In genomic region chr3:101007112-101007782, GRCm38 (mm10) we compare ENCODE assay signal across 27 mouse cellular contexts. TPM values are rescaled to one million over a fixed set of nuclear protein-coding genes. Genes with fewer than 3 reads are reported as not detected.
DNase-seq lines count a peak whose midpoint lies in the region; ATAC-seq and TF ChIP-seq lines count a peak whose summit lies in the region.
"Had no signal": no experiment of that assay in that cellular context is flagged by ENCODE, and none has a peak within 500 bp of the region (broad histone marks: within the 10 kb centered on the region; RNA-seq: fewer than 3 reads in every experiment).

No protein-coding gene starts in this region.

- ATAC-seq in neural tube, embryonic 15.5 days (ENCODE audit: low FRiP score) = peak; percentile 63; the same call in 1 of the 2 replicates
- no peak for ATAC-seq in midbrain, embryonic 16.5 days
- ATAC-seq: forebrain, embryonic 15.5 days; hindbrain, postnatal 0 days; inflammation-experienced regulatory T-cells, adult 6 months; intestine, embryonic 16.5 days had no signal

- 70% methylated on average over 5 of the region's 5 CpGs for WGBS in neural tube, embryonic 15.5 days
- WGBS in midbrain, embryonic 16.5 days = 79% methylated on average over 5 of the region's 5 CpGs

- H3K9me3 ChIP-seq in neural tube, embryonic 15.5 days (replicated peaks) = no peaks in the 10 kb centered on the region
- H3K9me3 ChIP-seq in MEL (replicated peaks; ENCODE audit: insufficient read depth, low read length) = no peaks in the 10 kb centered on the region
- no peaks in the 10 kb centered on the region for H3K9me3 ChIP-seq in midbrain, embryonic 16.5 days (replicated peaks; ENCODE audit: control insufficient read depth, low read length, poor library complexity, severe bottlenecking)
- H3K9me3 ChIP-seq: embryonic facial prominence, embryonic 12.5 days; forebrain, embryonic 12.5 days; forebrain, embryonic 15.5 days; heart, embryonic 12.5 days; heart, embryonic 15.5 days; hindbrain, embryonic 10.5 days; hindbrain, embryonic 13.5 days had no signal

- intact Hi-C loops in left cerebral cortex, postnatal 10 days (cut with DNase I) = no loop called here

- no peak for TF ChIP-seq RAD21 in MEL (IDR thresholded peaks at IDR 0.05; ENCODE audit: low read depth, low read length)

- H3K79me2 ChIP-seq in MEL (ENCODE audit: control insufficient read depth, insufficient read depth, low read length, poor library complexity) = no peaks in the 10 kb centered on the region

- no peak for TF ChIP-seq CTCF in MEL (IDR thresholded peaks at IDR 0.05 in 2 of 3, conservative IDR thresholded peaks at IDR 0.05 in 1 of 3; ENCODE audit: control insufficient read depth in 1 of 3, insufficient read depth in 1 of 3, low read depth in 2 of 3, low read length in 3 of 3, poor library complexity in 1 of 3, severe bottlenecking in 1 of 3)

- H3K9ac ChIP-seq in neural tube, embryonic 15.5 days (replicated peaks) = no peak overlapping the region
- no peak overlapping the region for H3K9ac ChIP-seq in MEL (ENCODE audit: control insufficient read depth, low read depth, low read length, poor library complexity, severe bottlenecking)
- no peak overlapping the region for H3K9ac ChIP-seq in midbrain, embryonic 16.5 days (ENCODE audit: low read depth, low read length)
- H3K9ac ChIP-seq: embryonic facial prominence, embryonic 12.5 days; forebrain, embryonic 12.5 days; forebrain, embryonic 15.5 days; heart, embryonic 12.5 days; heart, embryonic 15.5 days; hindbrain, embryonic 13.5 days had no signal

- no peak overlapping the region for H3K4me3 ChIP-seq in neural tube, embryonic 15.5 days (replicated peaks)
- H3K4me3 ChIP-seq in MEL (ENCODE audit: control insufficient read depth in 1 of 2, insufficient read depth in 1 of 2, low read depth in 2 of 2, low read length in 2 of 2) = no peak overlapping the region
- no peak overlapping the region for H3K4me3 ChIP-seq in midbrain, embryonic 16.5 days (ENCODE audit: low read depth, low read length)
- H3K4me3 ChIP-seq: embryonic facial prominence, embryonic 12.5 days; erythroblast, embryonic 14.5 days; forebrain, embryonic 12.5 days; forebrain, embryonic 15.5 days; heart, embryonic 12.5 days; heart, embryonic 15.5 days; hindbrain, embryonic 10.5 days; hindbrain, embryonic 13.5 days had no signal

- H3K27ac ChIP-seq in neural tube, embryonic 15.5 days (replicated peaks) = no peak overlapping the region
- no peak overlapping the region for H3K27ac ChIP-seq in MEL (ENCODE audit: control insufficient read depth, low read depth, low read length)
- no peak overlapping the region for H3K27ac ChIP-seq in midbrain, embryonic 16.5 days (ENCODE audit: low read length)
- H3K27ac ChIP-seq: embryonic facial prominence, embryonic 12.5 days; forebrain, embryonic 12.5 days; forebrain, embryonic 15.5 days; heart, embryonic 15.5 days; hindbrain, embryonic 10.5 days; hindbrain, embryonic 13.5 days; hindbrain, postnatal 0 days had no signal

- TF ChIP-seq POLR2A in MEL (IDR thresholded peaks at IDR 0.05; ENCODE audit: control insufficient read depth in 1 of 2, insufficient read depth in 1 of 2, low read depth in 1 of 2, low read length in 2 of 2, poor library complexity in 1 of 2) = no peak

- no peak for DNase-seq in neural tube, embryonic 10.5 days (ENCODE audit: extremely low spot score, low spot score)
- DNase-seq in MEL (ENCODE audit: low read depth, low spot score) = peak; percentile 30
- DNase-seq in NIH3T3 (ENCODE audit: low read depth) = peak; percentile 17
- DNase-seq in left cerebral cortex, postnatal 10 days (ENCODE audit: extremely low spot score in 1 of 2, low spot score in 2 of 2) = no peak
- DNase-seq in natural killer cell, adult 2 months (ENCODE audit: low spot score in 2 of 2) = no peak
- DNase-seq: adrenal gland, adult 8-10 months; adrenal gland, postnatal 25 days; cerebellum, adult 11-12 months; cerebellum, adult 9-10 months; cerebellum, postnatal 14 days; gastrocnemius, postnatal 25 days; heart, adult 18-20 months; heart, postnatal 10 days; heart, postnatal 36 days had no signal

- TF ChIP-seq EP300 in MEL (IDR thresholded peaks at IDR 0.05; ENCODE audit: low read depth in 1 of 2, low read length in 2 of 2) = peak; percentile 30 to 63; a peak in 3 of 4 replicates

- no peaks in the 10 kb centered on the region for H3K4me1 ChIP-seq in neural tube, embryonic 15.5 days
- H3K4me1 ChIP-seq in MEL (ENCODE audit: control insufficient read depth in 1 of 2, insufficient read depth in 2 of 2, low read length in 2 of 2) = peaks cover 0 to 5% of the 10 kb centered on the region in 2 experiments; a peak in 1 of 4 replicates
- H3K4me1 ChIP-seq in midbrain, embryonic 16.5 days (ENCODE audit: control insufficient read depth, insufficient read depth, low read length) = no peaks in the 10 kb centered on the region

- H3K27me3 ChIP-seq in neural tube, embryonic 15.5 days (replicated peaks) = no peaks in the 10 kb centered on the region
- H3K27me3 ChIP-seq in MEL (ENCODE audit: control insufficient read depth in 1 of 2, insufficient read depth in 2 of 2, low read length in 2 of 2) = no peaks in the 10 kb centered on the region
- H3K27me3 ChIP-seq in midbrain, embryonic 16.5 days (ENCODE audit: control insufficient read depth, insufficient read depth, low read depth, low read length) = no peaks in the 10 kb centered on the region
- H3K27me3 ChIP-seq: embryonic facial prominence, embryonic 12.5 days; forebrain, embryonic 12.5 days; forebrain, embryonic 15.5 days; heart, embryonic 12.5 days; heart, embryonic 15.5 days; hindbrain, embryonic 13.5 days had no signal

- H3K36me3 ChIP-seq in neural tube, embryonic 15.5 days = no peaks in the 10 kb centered on the region
- peaks cover 0 to 6% of the 10 kb centered on the region in 2 experiments; a peak in 2 of 4 replicates for H3K36me3 ChIP-seq in MEL (ENCODE audit: control insufficient read depth in 1 of 2, insufficient read depth in 2 of 2, low read length in 2 of 2)
- H3K36me3 ChIP-seq in midbrain, embryonic 16.5 days (ENCODE audit: control insufficient read depth, insufficient read depth, low read length) = no peaks in the 10 kb centered on the region
- H3K36me3 ChIP-seq: embryonic facial prominence, embryonic 12.5 days; forebrain, embryonic 12.5 days; forebrain, embryonic 15.5 days; heart, embryonic 15.5 days; hindbrain, embryonic 10.5 days; hindbrain, embryonic 13.5 days had no signal

- no peak overlapping the region for H3K4me2 ChIP-seq in neural tube, embryonic 15.5 days
- H3K4me2 ChIP-seq in midbrain, embryonic 16.5 days (ENCODE audit: low read length) = no peak overlapping the region
- H3K4me2 ChIP-seq: embryonic facial prominence, embryonic 12.5 days; forebrain, embryonic 12.5 days; forebrain, embryonic 15.5 days; heart, embryonic 12.5 days; heart, embryonic 15.5 days; hindbrain, embryonic 13.5 days had no signal

TF ChIP-seq in MEL, 35 proteins besides CTCF, POLR2A, EP300 and RAD21:
- TF ChIP-seq POLR2AphosphoS5 (IDR thresholded peaks at IDR 0.05; ENCODE audit: borderline replicate concordance, low read depth, low read length) (no peak), MYB (IDR thresholded peaks at IDR 0.05; ENCODE audit: low read depth, low read length) (no peak), ETS1 (IDR thresholded peaks at IDR 0.05; ENCODE audit: low read depth, low read length) (peak; percentile 55), SIN3A (IDR thresholded peaks at IDR 0.05; ENCODE audit: low read length) (0 out of 2 replicates have a peak, but pooled peaks have one; percentile 21), ZNF384 (IDR thresholded peaks at IDR 0.05; ENCODE audit: low read depth, low read length) (no peak), TCF12 (IDR thresholded peaks at IDR 0.05; ENCODE audit: low read depth, low read length) (peak; percentile 33; the same call in 1 of the 2 replicates), NRF1 (IDR thresholded peaks at IDR 0.05; ENCODE audit: insufficient read depth, low read depth, low read length, poor library complexity, severe bottlenecking) (no peak), GATA1 (IDR thresholded peaks at IDR 0.05; ENCODE audit: low read depth, low read length) (peak; percentile 60)

RNA-seq across cellular contexts. Expression of gene Cd101, which starts 22.1 kb away (rescaled TPM):
- 0.19 TPM in 1 of 2 replicates, not detected in the other for polyA plus RNA-seq in neural tube, embryonic 15.5 days (2015; fragmentation: Nextera tagmentation; extraction: Ambion mirVana)
- total RNA-seq in MEL (2012; rRNA removed) = not detected in 2 replicates
- not detected for polyA plus RNA-seq in MEL (2012; ENCODE audit: insufficient read depth in 1 of 2, insufficient read length in 2 of 2, low read depth in 1 of 2, low replicate concordance in 2 of 2, missing spikeins in 1 of 2)
- under 1 TPM; 0.10 to 0.30 TPM for total RNA-seq in left cerebral cortex, postnatal 10 days (2021)
- not detected in 2 replicates for polyA plus RNA-seq in midbrain, embryonic 16.5 days (2015; fragmentation: Nextera tagmentation; extraction: Ambion mirVana)
- polyA plus RNA-seq: erythroblast, embryonic 14.5 days; hindbrain, embryonic 10.5 days; hindbrain, embryonic 13.5 days had no signal

RNA-seq across cellular contexts. Expression of gene Ttf2, which starts 37.8 kb away (rescaled TPM):
- 3.0 and 6.7 TPM in 2 replicates for polyA plus RNA-seq in neural tube, embryonic 15.5 days (2015; fragmentation: Nextera tagmentation; extraction: Ambion mirVana)
- 24.6 and 27.7 TPM in 2 replicates for total RNA-seq in MEL (2012; rRNA removed)
- polyA plus RNA-seq in MEL (2012; ENCODE audit: insufficient read depth in 1 of 2, insufficient read length in 2 of 2, low read depth in 1 of 2, low replicate concordance in 2 of 2, missing spikeins in 1 of 2) = 10 to 100 TPM in 1 of 2 experiments, not detected in 1; 34.4 TPM
- total RNA-seq in left cerebral cortex, postnatal 10 days (2021) = 1 to 10 TPM; 1.6 to 2.3 TPM
- polyA plus RNA-seq in midbrain, embryonic 16.5 days (2015; fragmentation: Nextera tagmentation; extraction: Ambion mirVana) = 2.7 and 3.1 TPM in 2 replicates

Comparison
In these comparisons a context has a peak if more than half of its experiments do, and no peak if none do; other contexts are left out.
1. DNase-seq: peak in MEL (single experiment) and NIH3T3 (single experiment); none in neural tube, embryonic 10.5 days (single experiment), left cerebral cortex, postnatal 10 days (0 of 2) and natural killer cell, adult 2 months (0 of 2).